Mouse (Mus musculus): ENCODE measurements around the gene Thop1. TPM values are rescaled to one million over a fixed set of nuclear protein-coding genes. Genes with fewer than 3 reads are reported as not detected.

Gene Thop1
- polyA plus RNA-seq, 1 experiment from 2014 or later = 57.5 TPM

DNA sequence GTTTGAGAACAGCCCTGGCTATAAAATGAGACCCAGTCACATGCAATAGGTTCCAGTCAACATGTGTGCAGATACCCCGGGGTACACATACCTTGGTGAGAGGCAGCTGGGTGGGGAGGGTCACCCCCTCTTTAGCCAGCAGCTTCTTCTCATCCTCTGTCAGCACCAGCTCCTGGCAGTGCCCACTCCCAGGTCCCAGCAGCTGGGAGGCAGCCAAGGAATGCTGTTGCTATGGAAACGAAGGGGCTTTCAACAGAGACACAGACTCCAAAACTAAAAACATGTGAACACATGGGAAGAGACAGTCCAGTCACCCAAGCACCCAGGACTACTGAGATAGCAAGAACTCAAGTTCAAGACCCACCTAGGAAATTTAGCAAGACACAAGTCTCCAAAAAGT lies 19.4 kb downstream of the Thop1 start:
- 63% methylated on average over 2 of the region's 2 CpGs for WGBS
- Histone ChIP-seq H3K36me3 (no peaks in the 10 kb centered on the region), H3K4me3 (no peak overlapping the region), H3K9ac (no peak overlapping the region), H3K27me3 (peaks cover 3% of the 10 kb centered on the region; the same call in 1 of the 2 replicates), H3K4me2 (replicated peaks) (no peak overlapping the region), H3K27ac (no peak overlapping the region), H3K4me1 (peaks cover 8% of the 10 kb centered on the region), H3K9me3 (replicated peaks) (no peaks in the 10 kb centered on the region)
- ATAC-seq (ENCODE audit: low FRiP score) = no peak

GRCm38 (mm10) chr10:81090621-81091020 lies 20.8 kb downstream of the Thop1 start:
- 81% methylated on average over 7 of the region's 7 CpGs for WGBS
- Histone ChIP-seq H3K4me2 (replicated peaks) (no peak overlapping the region), H3K9me3 (replicated peaks) (no peaks in the 10 kb centered on the region), H3K9ac (no peak overlapping the region), H3K27me3 (peaks cover 3% of the 10 kb centered on the region; the same call in 1 of the 2 replicates), H3K4me1 (peaks cover 8% of the 10 kb centered on the region), H3K4me3 (no peak overlapping the region), H3K27ac (no peak overlapping the region), H3K36me3 (no peaks in the 10 kb centered on the region)
- ATAC-seq (ENCODE audit: low FRiP score) = no peak

GRCm38 (mm10) chr10:81092465-81093250 lies 22.8 kb downstream of the Thop1 start:
- Histone ChIP-seq H3K9ac (no peak overlapping the region), H3K27me3 (peaks cover 3% of the 10 kb centered on the region; the same call in 1 of the 2 replicates), H3K27ac (no peak overlapping the region), H3K36me3 (no peaks in the 10 kb centered on the region), H3K4me2 (replicated peaks) (no peak overlapping the region), H3K9me3 (replicated peaks) (no peaks in the 10 kb centered on the region), H3K4me1 (peaks cover 8% of the 10 kb centered on the region), H3K4me3 (no peak overlapping the region)
- WGBS = 57% methylated on average over 22 of the region's 22 CpGs
- no peak for ATAC-seq (ENCODE audit: low FRiP score)

- Histone ChIP-seq H3K27ac (no peak overlapping the region), H3K4me1 (no peaks in the 10 kb centered on the region), H3K4me3 (no peak overlapping the region), H3K9me3 (replicated peaks) (no peaks in the 10 kb centered on the region), H3K36me3 (no peaks in the 10 kb centered on the region), H3K4me2 (replicated peaks) (no peak overlapping the region), H3K27me3 (peaks cover 3% of the 10 kb centered on the region; the same call in 1 of the 2 replicates), H3K9ac (no peak overlapping the region)
- WGBS = 64% methylated on average over 9 of the region's 9 CpGs
- no peak for ATAC-seq (ENCODE audit: low FRiP score)
Observed at GRCm38 (mm10) chr10:81094931-81095678, 25.3 kb downstream of the Thop1 start.

- no peaks in the 10 kb centered on the region for H3K27me3 ChIP-seq
Observed at GRCm38 (mm10) chr10:81105565-81106112, 35.8 kb downstream of the Thop1 start, which contains the start of gene Map2k2. Gene Map2k2 (plus strand): TSS chr10:81105915.

DNA sequence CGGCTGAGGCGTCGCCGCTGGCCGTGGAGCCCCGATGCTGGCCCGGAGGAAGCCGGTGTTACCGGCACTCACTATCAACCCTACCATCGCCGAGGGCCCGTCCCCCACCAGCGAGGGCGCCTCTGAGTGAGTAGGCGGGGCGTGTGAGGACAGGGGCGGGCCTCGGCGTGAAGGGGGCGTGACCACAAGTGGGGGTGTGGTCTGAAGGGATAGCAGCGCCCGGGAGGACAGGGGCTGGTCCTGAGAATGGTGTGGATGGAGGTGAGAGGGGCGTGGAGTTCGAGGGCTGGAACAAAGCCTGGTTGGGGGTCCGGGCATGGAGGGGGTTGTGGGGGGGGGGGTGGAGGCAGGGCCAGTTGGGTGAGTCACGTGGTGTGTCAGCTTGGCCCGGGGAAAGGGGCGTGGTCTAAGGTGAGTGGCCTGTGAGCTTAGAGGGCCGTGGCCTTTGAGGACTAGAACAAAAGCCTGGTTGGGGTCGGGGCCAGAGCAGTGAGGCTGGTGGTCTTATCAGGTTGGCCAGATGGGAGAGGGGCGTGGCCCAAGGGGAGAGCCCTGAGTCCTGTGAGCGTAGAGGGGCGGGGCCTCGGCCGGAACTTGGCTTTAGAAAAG lies 36.4 kb downstream of the Thop1 start:
- H3K4me1 ChIP-seq = peaks cover 20% of the 10 kb centered on the region
- no peaks in the 10 kb centered on the region for H3K27me3 ChIP-seq
- H3K4me2 ChIP-seq (replicated peaks) = peak overlapping the region; percentile 75
- ATAC-seq (ENCODE audit: low FRiP score) = peak; percentile 87
- H3K27ac ChIP-seq = peak overlapping the region; percentile 99
- H3K9me3 ChIP-seq (replicated peaks) = no peaks in the 10 kb centered on the region
- H3K4me3 ChIP-seq = peak overlapping the region; percentile 95
- WGBS = under 1% methylated on average over 34 of the region's 35 CpGs
- H3K36me3 ChIP-seq = peaks cover 31% of the 10 kb centered on the region
- H3K9ac ChIP-seq = peak overlapping the region; percentile 97

More at GRCm38 (mm10) chr10:81105565-81106112, 35.8 kb downstream of the Thop1 start, which contains the start of gene Map2k2:
- peaks cover 25% of the 10 kb centered on the region for H3K36me3 ChIP-seq
- peak; percentile 94 for ATAC-seq (ENCODE audit: low FRiP score)
- peak within 1 kb of the TSS; percentile 75 for H3K4me2 ChIP-seq (replicated peaks)
- H3K9ac ChIP-seq = peak within 1 kb of the TSS; percentile 97
- H3K4me3 ChIP-seq = peak within 1 kb of the TSS; percentile 95
- under 1% methylated on average over 55 of the region's 56 CpGs for WGBS
- no peaks in the 10 kb centered on the region for H3K9me3 ChIP-seq (replicated peaks)
- peaks cover 20% of the 10 kb centered on the region for H3K4me1 ChIP-seq
- peak within 1 kb of the TSS; percentile 99 for H3K27ac ChIP-seq

GRCm38 (mm10) chr10:81112946-81113345 lies 43.1 kb downstream of the Thop1 start:
- H3K27me3 ChIP-seq = no peaks in the 10 kb centered on the region
- ATAC-seq (ENCODE audit: low FRiP score) = no peak
- no peak overlapping the region for H3K27ac ChIP-seq
- no peak overlapping the region for H3K4me3 ChIP-seq
- no peak overlapping the region for H3K9ac ChIP-seq
- H3K4me1 ChIP-seq = no peaks in the 10 kb centered on the region; the same call in 1 of the 2 replicates
- no peak overlapping the region for H3K4me2 ChIP-seq (replicated peaks)
- peaks cover 92% of the 10 kb centered on the region for H3K36me3 ChIP-seq
- 92% methylated on average over 6 of the region's 6 CpGs for WGBS
- no peaks in the 10 kb centered on the region for H3K9me3 ChIP-seq (replicated peaks)

DNA sequence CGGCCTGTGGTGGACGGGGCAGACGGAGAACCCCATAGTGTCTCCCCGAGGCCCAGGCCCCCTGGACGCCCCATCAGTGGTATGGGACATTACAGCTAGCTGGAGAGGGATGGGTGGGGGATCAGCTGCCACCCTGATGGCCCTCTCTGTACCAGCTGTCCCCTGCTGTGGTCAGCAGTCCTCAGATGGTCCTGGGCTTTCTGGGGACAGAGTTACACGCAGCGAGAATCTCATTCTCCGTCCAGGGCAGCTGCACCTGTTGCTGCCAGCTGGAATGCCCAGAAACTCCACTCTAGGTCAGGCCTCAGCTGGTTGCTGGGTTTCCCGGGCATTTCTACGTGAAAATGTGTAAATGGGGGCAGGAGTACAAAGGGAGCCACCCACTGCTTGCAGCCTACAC lies 49.8 kb downstream of the Thop1 start:
- H3K9ac ChIP-seq = no peak overlapping the region
- H3K9me3 ChIP-seq (replicated peaks) = no peaks in the 10 kb centered on the region
- no peaks in the 10 kb centered on the region for H3K27me3 ChIP-seq
- 96% methylated on average over 10 of the region's 10 CpGs for WGBS
- no peak overlapping the region for H3K4me2 ChIP-seq (replicated peaks)
- H3K4me3 ChIP-seq = no peak overlapping the region
- no peaks in the 10 kb centered on the region for H3K4me1 ChIP-seq
- H3K36me3 ChIP-seq = peaks cover 97% of the 10 kb centered on the region
- no peak overlapping the region; the same call in 1 of the 2 replicates for H3K27ac ChIP-seq
- no peak for ATAC-seq (ENCODE audit: low FRiP score)

- no peak overlapping the region for H3K4me2 ChIP-seq (replicated peaks)
- H3K27ac ChIP-seq = no peak overlapping the region
- H3K27me3 ChIP-seq = no peaks in the 10 kb centered on the region
- no peak overlapping the region for H3K9ac ChIP-seq
- no peak for ATAC-seq (ENCODE audit: low FRiP score)
- no peak overlapping the region for H3K4me3 ChIP-seq
- H3K9me3 ChIP-seq (replicated peaks) = no peaks in the 10 kb centered on the region
- H3K36me3 ChIP-seq = peaks cover 92% of the 10 kb centered on the region
- no peaks in the 10 kb centered on the region for H3K4me1 ChIP-seq
- 89% methylated on average over 7 of the region's 7 CpGs for WGBS
Observed at GRCm38 (mm10) chr10:81120650-81121049, 50.8 kb downstream of the Thop1 start.

DNA sequence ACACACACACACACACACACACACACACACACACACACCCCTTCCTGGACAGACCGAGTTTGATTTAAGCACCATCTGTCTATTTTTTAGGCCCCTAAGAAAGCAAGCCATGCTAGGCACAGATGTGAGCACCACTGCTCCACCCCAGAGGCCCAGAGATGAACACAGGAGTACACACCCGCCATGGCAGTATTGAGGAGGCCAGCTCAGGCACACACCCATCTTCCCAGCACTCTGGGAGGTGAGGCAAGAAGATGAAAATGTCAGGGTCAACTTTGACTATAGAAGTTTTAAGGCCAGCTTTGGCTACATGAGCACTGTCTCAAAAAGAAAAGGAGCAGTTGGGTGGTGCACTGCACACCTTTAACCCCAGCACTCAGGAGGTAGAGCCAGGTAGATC lies 53.1 kb downstream of the Thop1 start:
- 0 out of 2 replicates have a peak, but pooled peaks cover 2% of the 10 kb centered on the region for H3K4me1 ChIP-seq
- no peak overlapping the region for H3K27ac ChIP-seq
- no peak overlapping the region for H3K4me2 ChIP-seq (replicated peaks)
- no peaks in the 10 kb centered on the region; the same call in 1 of the 2 replicates for H3K27me3 ChIP-seq
- no peaks in the 10 kb centered on the region for H3K9me3 ChIP-seq (replicated peaks)
- H3K9ac ChIP-seq = no peak overlapping the region
- peaks cover 72% of the 10 kb centered on the region for H3K36me3 ChIP-seq
- no peak for ATAC-seq (ENCODE audit: low FRiP score)
- H3K4me3 ChIP-seq = no peak overlapping the region
- 80% methylated on average over 2 of the region's 2 CpGs for WGBS

- peaks cover 4% of the 10 kb centered on the region; the same call in 1 of the 2 replicates for H3K4me1 ChIP-seq
- peaks cover 66% of the 10 kb centered on the region for H3K36me3 ChIP-seq
- no peak overlapping the region for H3K4me2 ChIP-seq (replicated peaks)
- no peak for ATAC-seq (ENCODE audit: low FRiP score)
- no peak overlapping the region for H3K4me3 ChIP-seq
- no peak overlapping the region for H3K27ac ChIP-seq
- no peak overlapping the region for H3K9ac ChIP-seq
- H3K9me3 ChIP-seq (replicated peaks) = no peaks in the 10 kb centered on the region
- H3K27me3 ChIP-seq = peaks cover 5% of the 10 kb centered on the region
- WGBS = 77% methylated on average over 11 of the region's 11 CpGs
Observed at GRCm38 (mm10) chr10:81123500-81123899, 53.7 kb downstream of the Thop1 start.

Data from hindbrain, embryonic 12.5 days (tissue).